Mouse (Mus musculus) thymus, adult 2 months (tissue): Measurements from ENCODE around the gene Uba1.
A peak's percentile ranks its signal among the peaks of the same experiment; 100 is the strongest.

Source experiments
- CTCF ChIP-seq: fragments of 200-500 bp; IDR thresholded peaks from 2 replicates; pipeline ENCODE4 v1.5.1; 2012; ENCODE audit warnings: mild to moderate bottlenecking, control low read depth, low read length, moderate library complexity, borderline replicate concordance; ENCODE audit not compliant: control insufficient read depth, poor library complexity, insufficient read depth; ENCODE audit errors: extremely low read depth
- POLR2A ChIP-seq: fragments of 200-500 bp; IDR thresholded peaks from 2 replicates; pipeline ENCODE4 v1.6.1; 2012; ENCODE audit warnings: mild to moderate bottlenecking, low read length, control low read depth, moderate library complexity; ENCODE audit not compliant: control insufficient read depth, poor library complexity, insufficient read depth; ENCODE audit errors: extremely low read depth

DNA sequence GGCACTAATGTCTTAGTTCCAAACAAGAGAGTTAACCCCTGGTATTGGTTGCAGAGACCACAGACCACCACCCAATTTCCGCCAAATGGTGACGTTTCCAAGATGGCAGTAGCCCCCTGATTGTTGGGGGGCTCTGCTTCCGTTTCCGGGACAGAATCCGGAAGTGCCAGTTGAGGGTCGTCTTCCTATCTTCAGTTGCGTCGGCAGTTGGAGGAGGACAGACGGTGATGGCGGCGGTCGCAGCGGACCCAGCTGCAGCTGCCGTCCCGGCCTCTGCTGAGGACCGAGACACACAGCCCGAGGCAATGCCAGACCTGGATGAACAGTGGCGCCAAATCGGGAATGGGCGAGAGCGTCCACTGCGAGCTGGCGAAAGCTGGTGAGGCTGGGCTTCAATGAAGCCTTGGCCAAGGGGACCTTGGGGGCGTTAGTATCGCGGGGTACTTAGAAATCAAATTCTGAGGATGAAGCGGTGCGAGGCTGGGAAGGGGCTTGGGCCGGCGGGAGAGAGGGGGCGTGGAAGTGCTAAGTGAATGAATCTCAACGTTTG is 45.7 kb downstream of the Uba1 start, which contains the start of gene Usp11:
- TF ChIP-seq CTCF, result no peak
- 0 out of 2 replicates have a peak, but pooled peaks have one; percentile 26 for TF ChIP-seq POLR2A
